Mouse (Mus musculus) C2C12 (cell line): ENCODE results near the gene Krt18. TPM values are rescaled to one million over a fixed set of nuclear protein-coding genes. Genes with fewer than 3 reads are reported as not detected.
"Not testable (repeated sequence)": the region's sequence is repeated elsewhere in the genome, so short reads cannot be mapped to it uniquely, and the experiment has no call there.

Experiments
- H3K27me3 ChIP-seq: one replicate; pipeline ENCODE4 v1.6.1; 2011; ENCODE audit not compliant: control insufficient read depth, insufficient read depth, insufficient read length
- H3K36me3 ChIP-seq: one replicate; pipeline ENCODE4 v1.6.1; 2011; ENCODE audit not compliant: control insufficient read depth, insufficient read depth
- H3K4me3 ChIP-seq: one replicate; pipeline ENCODE4 v1.5.1; 2011; ENCODE audit warnings: mild to moderate bottlenecking, control low read depth; ENCODE audit not compliant: poor library complexity, insufficient read depth, severe bottlenecking
- H3K79me2 ChIP-seq: one replicate; pipeline ENCODE4 v1.6.1; 2011; ENCODE audit not compliant: control insufficient read depth, insufficient read depth
- H3K79me3 ChIP-seq: one replicate; pipeline ENCODE4 v1.6.1; 2011; ENCODE audit warnings: low read depth, control low read depth
- H3ac ChIP-seq: one replicate; pipeline ENCODE3; 2011; ENCODE audit warnings: low read depth; ENCODE audit not compliant: control insufficient read depth, insufficient read length
- CEBPB ChIP-seq: IDR thresholded peaks from one replicate; pipeline ENCODE4 v1.6.1; 2011; ENCODE audit warnings: low read depth, mild to moderate bottlenecking, control low read depth, moderate library complexity
- CTCF ChIP-seq: IDR thresholded peaks from one replicate; pipeline ENCODE4 v1.5.1; 2011; ENCODE audit not compliant: control insufficient read depth, insufficient read depth, insufficient read length
- FOSL1 ChIP-seq: IDR thresholded peaks from one replicate; pipeline ENCODE4 v1.8.0; 2011; ENCODE audit warnings: mild to moderate bottlenecking, low read length; ENCODE audit not compliant: poor library complexity, insufficient read depth, severe bottlenecking
- MAX ChIP-seq: IDR thresholded peaks from one replicate; pipeline ENCODE4 v1.6.1; 2011; ENCODE audit warnings: mild to moderate bottlenecking, control low read depth
- MYOD1 ChIP-seq: IDR thresholded peaks from one replicate; pipeline ENCODE4 v1.6.1; 2011; ENCODE audit warnings: low read depth; ENCODE audit not compliant: control insufficient read depth, insufficient read length
- MYOG ChIP-seq: IDR thresholded peaks from one replicate; pipeline ENCODE4 v1.6.1; 2011; ENCODE audit not compliant: control insufficient read depth, insufficient read length; ENCODE audit errors: extremely low read depth
- USF1 ChIP-seq: IDR thresholded peaks from one replicate; pipeline ENCODE4 v1.6.1; 2011; ENCODE audit warnings: low read depth, mild to moderate bottlenecking, control low read depth, moderate library complexity
- polyA plus RNA-seq: library from polyadenylated mRNA; unstranded; fragments of >200 nt; fragmentation: generic; extraction: Trizol; gene quantifications from one replicate; pipeline ENCODE4 v1.2.1, GENCODE M21; 2012; ENCODE audit warnings: missing spikeins

The Krt18 gene
- polyA plus RNA-seq, 1 experiment: 0.04 TPM

GRCm38 (mm10) chr15:102079221-102079620 is 51.2 kb downstream of the Krt18 start:
- TF ChIP-seq MYOG (no peak), CTCF (no peak), FOSL1 (no peak), MAX (no peak), CEBPB (no peak), MYOD1 (no peak), USF1 (no peak)
- H3K4me3 ChIP-seq: no peak overlapping the region
- peaks cover 100% of the 10 kb centered on the region for H3K79me2 ChIP-seq
- peaks cover 99% of the 10 kb centered on the region for H3K79me3 ChIP-seq
- H3K27me3 ChIP-seq: no peaks in the 10 kb centered on the region
- H3K36me3 ChIP-seq: peaks cover 91% of the 10 kb centered on the region
- H3ac ChIP-seq: no peak overlapping the region

DNA sequence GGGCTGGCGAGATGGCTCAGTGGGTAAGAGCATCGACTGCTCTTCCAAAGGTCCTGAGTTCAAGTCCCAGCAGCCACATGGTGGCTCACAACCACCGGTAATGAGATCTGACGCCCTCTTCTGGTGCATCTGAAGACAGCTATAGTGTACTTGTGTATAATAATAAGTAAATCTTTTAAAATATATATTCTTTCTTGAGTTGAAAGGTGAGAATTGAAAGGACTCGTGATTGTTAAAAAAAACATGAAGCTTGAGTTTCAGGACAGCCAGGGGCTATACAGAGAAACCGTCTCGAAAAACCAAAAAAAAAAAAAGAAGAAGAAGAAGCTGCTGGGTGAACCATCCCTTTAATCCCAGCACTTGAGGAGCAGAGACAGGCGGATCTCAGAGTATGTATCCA is 51.9 kb downstream of the Krt18 start:
- H3K79me3 ChIP-seq: peaks cover 99% of the 10 kb centered on the region
- H3K4me3 ChIP-seq, H3K27me3 ChIP-seq, H3ac ChIP-seq: not testable (repeated sequence)
- H3K79me2 ChIP-seq: peaks cover 100% of the 10 kb centered on the region
- peaks cover 97% of the 10 kb centered on the region for H3K36me3 ChIP-seq

DNA sequence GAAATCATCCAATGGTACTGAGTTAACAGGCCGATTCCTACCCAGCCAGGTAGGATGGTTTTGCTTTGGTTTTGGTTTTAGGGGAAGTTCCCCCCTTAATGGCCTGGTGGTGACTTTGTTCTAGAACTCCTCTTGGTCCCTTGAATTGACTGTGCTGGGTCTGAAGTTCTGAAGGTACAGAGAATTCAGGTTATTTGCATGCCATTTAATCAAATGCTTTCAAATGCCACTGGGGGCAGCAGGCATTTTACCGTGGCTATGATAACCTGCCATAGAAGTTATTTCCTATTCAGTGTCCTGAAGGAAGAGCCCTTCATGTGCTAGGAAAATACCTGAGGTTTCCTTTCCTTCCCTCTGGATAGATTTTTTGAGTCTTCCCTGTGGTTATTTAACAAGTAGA is 52.4 kb downstream of the Krt18 start:
- TF ChIP-seq CEBPB (no peak), MYOG (no peak), MAX (no peak), USF1 (no peak), FOSL1 (no peak), CTCF (no peak), MYOD1 (no peak)
- Histone ChIP-seq H3K79me3 (peaks cover 99% of the 10 kb centered on the region), H3K27me3 (no peaks in the 10 kb centered on the region), H3K36me3 (peaks cover 97% of the 10 kb centered on the region), H3K79me2 (peaks cover 100% of the 10 kb centered on the region), H3K4me3 (no peak overlapping the region), H3ac (no peak overlapping the region)

Other genes starting within 250 kb of the Krt18 start
- not detected for gene Krt72, start 241.7 kb upstream of the Krt18 start, polyA plus RNA-seq
- not detected for gene Krt73, start 225.8 kb upstream of the Krt18 start, polyA plus RNA-seq
- gene Krt2, start 210.0 kb upstream of the Krt18 start, polyA plus RNA-seq: not detected
- gene Krt1, start 177.4 kb upstream of the Krt18 start, polyA plus RNA-seq: not detected
- gene Krt77, start 158.5 kb upstream of the Krt18 start, polyA plus RNA-seq: not detected
- not detected for gene Krt76, start 135.3 kb upstream of the Krt18 start, polyA plus RNA-seq
- not detected for gene Krt4, start 103.4 kb upstream of the Krt18 start, polyA plus RNA-seq
- 0.07 TPM for gene Krt79, start 87.9 kb upstream of the Krt18 start, polyA plus RNA-seq
- not detected for gene Krt78, start 73.9 kb upstream of the Krt18 start, polyA plus RNA-seq
- gene Krt8, start 23.7 kb upstream of the Krt18 start, polyA plus RNA-seq: 0.20 TPM
- 268 TPM for gene Eif4b, start 45.6 kb downstream of the Krt18 start, polyA plus RNA-seq
- gene Tns2, start 72.2 kb downstream of the Krt18 start, polyA plus RNA-seq: 67.8 TPM
- 47.1 TPM for gene Spryd3, start 108.1 kb downstream of the Krt18 start, polyA plus RNA-seq
- gene Igfbp6, start 116.2 kb downstream of the Krt18 start, polyA plus RNA-seq: 297 TPM
- 0.06 TPM for gene Soat2, start 122.3 kb downstream of the Krt18 start, polyA plus RNA-seq
- 45.8 TPM for gene Zfp740, start 175.1 kb downstream of the Krt18 start, polyA plus RNA-seq
- gene Csad, start 176.5 kb downstream of the Krt18 start, polyA plus RNA-seq: 26.4 TPM
- 58.8 TPM for gene Itgb7, start 203.8 kb downstream of the Krt18 start, polyA plus RNA-seq
- gene Rarg, start 229.3 kb downstream of the Krt18 start, polyA plus RNA-seq: 92.5 TPM
- gene Gm9918, start 242.4 kb downstream of the Krt18 start, polyA plus RNA-seq: not detected